Mouse (Mus musculus): Measurements from ENCODE around the gene Lgals9. TPM values are rescaled to one million over a fixed set of nuclear protein-coding genes. Genes with fewer than 3 reads are reported as not detected.
"Not testable (repeated sequence)": the region's sequence is repeated elsewhere in the genome, so short reads cannot be mapped to it uniquely, and the experiment has no call there.

Lgals9 gene
- polyA plus RNA-seq, 1 experiment from 2014 or later, result 52.9 TPM

DNA sequence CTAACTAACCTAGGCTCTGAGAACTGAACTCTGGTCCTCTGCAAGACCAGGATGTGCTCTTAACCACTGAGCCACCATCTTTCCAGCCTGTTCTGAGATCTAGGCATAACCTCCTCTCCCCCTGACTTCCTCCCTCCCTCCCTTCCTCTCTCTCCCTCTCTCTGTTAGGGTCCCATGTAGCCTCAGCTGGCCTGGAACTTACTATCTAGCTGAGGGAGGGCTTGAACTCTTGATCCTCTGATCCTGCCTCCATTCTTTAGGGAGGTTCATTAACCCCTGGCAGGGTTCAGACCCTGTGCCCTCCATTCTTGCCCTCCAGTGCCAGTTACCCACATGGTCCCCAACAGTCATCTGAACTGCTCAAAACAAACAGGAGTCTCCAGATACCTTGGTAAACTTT, 28.3 kb upstream of the Lgals9 start:
- H3K9ac ChIP-seq (ENCODE audit: low read length), result no peak overlapping the region
- H3K4me1 ChIP-seq (replicated peaks; ENCODE audit: control insufficient read depth, insufficient read depth, low read length), result peaks cover 23% of the 10 kb centered on the region
- H3K4me2 ChIP-seq (ENCODE audit: low read length), result no peak overlapping the region
- DNase-seq (ENCODE audit: low spot score), result no peak
- H3K36me3 ChIP-seq (ENCODE audit: control insufficient read depth, insufficient read depth, low read length), result peaks cover 12% of the 10 kb centered on the region; the same call in 1 of the 2 replicates
- no peak overlapping the region for H3K4me3 ChIP-seq (ENCODE audit: low read depth, low read length)
- H3K27me3 ChIP-seq (replicated peaks; ENCODE audit: control insufficient read depth, insufficient read depth, low read length), result no peaks in the 10 kb centered on the region
- H3K9me3 ChIP-seq (ENCODE audit: control insufficient read depth, low read length), result no peaks in the 10 kb centered on the region
- ATAC-seq (replicated peaks; ENCODE audit: low FRiP score, low TSS enrichment, low read depth), result no peak
- H3K27ac ChIP-seq (ENCODE audit: low read depth), result no peak overlapping the region

DNA sequence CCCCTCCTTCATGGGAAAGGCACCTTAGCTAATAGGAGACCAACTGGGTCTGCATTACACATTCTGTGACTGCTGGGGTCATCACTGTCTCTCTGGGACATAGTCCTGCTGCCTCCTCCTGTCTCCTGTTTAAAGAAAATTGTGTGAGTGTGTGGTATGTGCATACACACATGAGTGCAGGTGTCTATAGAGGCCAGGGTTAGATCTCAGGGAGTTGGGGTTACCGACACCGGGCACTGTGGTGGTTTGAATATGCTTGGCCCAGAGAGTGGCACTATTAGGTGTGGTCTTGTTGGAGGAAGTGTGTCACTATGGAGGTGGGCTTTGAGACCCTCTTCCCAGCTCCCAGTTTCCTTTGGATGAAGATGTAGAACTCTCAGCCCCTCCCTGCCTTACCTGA, 27.8 kb upstream of the Lgals9 start:
- Histone ChIP-seq H3K4me1 (replicated peaks; ENCODE audit: control insufficient read depth, insufficient read depth, low read length) (peaks cover 23% of the 10 kb centered on the region), H3K9ac (ENCODE audit: low read length) (no peak overlapping the region), H3K36me3 (ENCODE audit: control insufficient read depth, insufficient read depth, low read length) (peaks cover 12% of the 10 kb centered on the region; the same call in 1 of the 2 replicates), H3K27ac (ENCODE audit: low read depth) (no peak overlapping the region), H3K9me3 (ENCODE audit: control insufficient read depth, low read length) (no peaks in the 10 kb centered on the region), H3K4me3 (ENCODE audit: low read depth, low read length) (no peak overlapping the region), H3K4me2 (ENCODE audit: low read length) (no peak overlapping the region), H3K27me3 (replicated peaks; ENCODE audit: control insufficient read depth, insufficient read depth, low read length) (no peaks in the 10 kb centered on the region)
- 100% methylated on average over 2 of the region's 2 CpGs for WGBS
- ATAC-seq (replicated peaks; ENCODE audit: low FRiP score, low TSS enrichment, low read depth), result no peak
- no peak for DNase-seq (ENCODE audit: low spot score)

DNA sequence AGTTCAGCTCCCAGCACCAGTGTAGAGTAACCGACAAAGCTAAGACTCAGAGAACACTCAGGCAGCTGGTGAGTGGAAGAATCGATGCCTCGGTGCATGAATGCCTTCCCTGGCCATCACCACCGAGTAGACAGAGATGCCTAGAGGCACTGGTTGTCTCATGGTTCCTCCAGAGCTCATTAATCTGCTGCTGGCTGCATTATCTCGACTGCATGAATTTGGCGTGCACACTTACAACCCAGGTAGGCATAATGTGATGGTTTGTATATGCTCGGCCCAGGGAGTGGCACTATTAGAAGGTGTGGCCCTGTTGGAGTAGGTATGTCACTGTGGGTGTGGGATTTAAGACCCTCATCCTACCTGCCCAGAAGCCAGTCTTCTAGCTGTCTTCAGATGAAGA, 24.1 kb upstream of the Lgals9 start:
- no peak overlapping the region for H3K9ac ChIP-seq (ENCODE audit: low read length)
- no peaks in the 10 kb centered on the region for H3K27me3 ChIP-seq (replicated peaks; ENCODE audit: control insufficient read depth, insufficient read depth, low read length)
- DNase-seq (ENCODE audit: low spot score), result peak; percentile 16
- WGBS, result 87% methylated on average over 7 of the region's 7 CpGs
- peaks cover 6% of the 10 kb centered on the region; the same call in 1 of the 2 replicates for H3K4me1 ChIP-seq (replicated peaks; ENCODE audit: control insufficient read depth, insufficient read depth, low read length)
- no peaks in the 10 kb centered on the region for H3K9me3 ChIP-seq (ENCODE audit: control insufficient read depth, low read length)
- H3K4me2 ChIP-seq (ENCODE audit: low read length), result no peak overlapping the region
- no peak for ATAC-seq (replicated peaks; ENCODE audit: low FRiP score, low TSS enrichment, low read depth)
- H3K27ac ChIP-seq (ENCODE audit: low read depth), result no peak overlapping the region
- no peaks in the 10 kb centered on the region for H3K36me3 ChIP-seq (ENCODE audit: control insufficient read depth, insufficient read depth, low read length)
- H3K4me3 ChIP-seq (ENCODE audit: low read depth, low read length), result no peak overlapping the region

DNA sequence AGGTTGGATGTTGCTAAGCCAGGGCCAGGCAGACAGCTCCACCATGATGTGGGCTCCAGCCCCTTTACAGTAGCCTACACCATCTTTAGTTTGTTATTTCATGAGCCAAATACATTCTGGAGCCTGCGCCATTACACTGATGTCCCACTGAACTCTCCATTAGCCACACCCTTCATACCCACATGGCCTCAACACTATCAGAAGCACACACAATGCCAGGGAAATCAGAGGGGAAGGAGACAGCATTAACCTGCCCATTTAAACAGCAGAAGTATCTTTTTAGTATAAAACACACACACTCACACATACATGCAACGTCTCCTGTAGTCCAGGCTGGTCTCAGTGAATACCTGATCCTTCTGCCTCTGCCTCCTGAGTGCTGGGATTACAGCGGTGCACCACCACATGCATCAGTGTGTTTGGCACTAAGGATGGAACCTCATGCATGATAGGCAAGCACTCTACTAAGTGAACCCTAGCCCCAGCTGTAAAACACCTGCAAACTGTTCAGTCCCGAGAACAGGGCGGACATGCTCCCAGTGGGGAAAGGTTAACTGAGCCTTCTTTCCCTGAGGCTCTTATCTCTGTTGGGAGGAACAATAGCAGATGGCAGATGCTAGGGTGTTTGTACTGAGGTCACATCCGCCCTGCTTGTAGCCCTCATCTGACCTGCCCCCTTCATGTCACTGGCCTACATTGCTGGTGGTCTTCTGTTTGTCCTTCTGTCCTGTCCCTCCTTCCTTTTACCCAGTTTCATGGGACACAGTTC, 23.4 kb upstream of the Lgals9 start:
- H3K36me3 ChIP-seq (ENCODE audit: control insufficient read depth, insufficient read depth, low read length), result no peaks in the 10 kb centered on the region
- no peak overlapping the region for H3K27ac ChIP-seq (ENCODE audit: low read depth)
- peaks cover 9% of the 10 kb centered on the region for H3K4me1 ChIP-seq (replicated peaks; ENCODE audit: control insufficient read depth, insufficient read depth, low read length)
- no peak overlapping the region for H3K4me3 ChIP-seq (ENCODE audit: low read depth, low read length)
- no peak overlapping the region for H3K9ac ChIP-seq (ENCODE audit: low read length)
- H3K9me3 ChIP-seq (ENCODE audit: control insufficient read depth, low read length), result no peaks in the 10 kb centered on the region
- H3K4me2 ChIP-seq (ENCODE audit: low read length), result no peak overlapping the region
- no peaks in the 10 kb centered on the region for H3K27me3 ChIP-seq (replicated peaks; ENCODE audit: control insufficient read depth, insufficient read depth, low read length)
- peak; percentile 47 for DNase-seq (ENCODE audit: low spot score)
- ATAC-seq (replicated peaks; ENCODE audit: low FRiP score, low TSS enrichment, low read depth), result no peak
- 81% methylated on average over 6 of the region's 6 CpGs for WGBS

DNA sequence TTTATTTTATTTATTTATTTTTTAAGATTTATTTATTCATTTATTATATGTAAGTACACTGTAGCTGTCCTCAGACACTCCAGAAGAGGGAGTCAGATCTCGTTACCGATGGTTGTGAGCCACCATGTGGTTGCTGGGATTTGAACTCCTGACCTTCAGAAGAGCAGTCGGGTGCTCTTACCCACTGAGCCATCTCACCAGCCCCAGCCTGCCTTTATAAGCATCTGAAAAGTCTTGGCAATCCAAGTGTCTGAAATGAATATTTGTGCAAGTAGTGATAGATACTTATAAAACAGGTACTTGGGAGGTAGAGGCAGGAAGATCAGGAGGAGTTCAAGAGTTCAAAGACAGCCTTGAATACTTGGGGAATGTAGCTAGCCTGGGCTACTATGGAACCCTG, 22.6 kb upstream of the Lgals9 start:
- H3K36me3 ChIP-seq (ENCODE audit: control insufficient read depth, insufficient read depth, low read length); H3K4me3 ChIP-seq (ENCODE audit: low read depth, low read length); H3K27me3 ChIP-seq (replicated peaks; ENCODE audit: control insufficient read depth, insufficient read depth, low read length); H3K27ac ChIP-seq (ENCODE audit: low read depth); H3K4me2 ChIP-seq (ENCODE audit: low read length); H3K9me3 ChIP-seq (ENCODE audit: control insufficient read depth, low read length); H3K9ac ChIP-seq (ENCODE audit: low read length); ATAC-seq (replicated peaks; ENCODE audit: low FRiP score, low TSS enrichment, low read depth): not testable (repeated sequence)
- 36% methylated on average over 3 of the region's 3 CpGs for WGBS
- peak; percentile 12 for DNase-seq (ENCODE audit: low spot score)
- peaks cover 17% of the 10 kb centered on the region for H3K4me1 ChIP-seq (replicated peaks; ENCODE audit: control insufficient read depth, insufficient read depth, low read length)

DNA sequence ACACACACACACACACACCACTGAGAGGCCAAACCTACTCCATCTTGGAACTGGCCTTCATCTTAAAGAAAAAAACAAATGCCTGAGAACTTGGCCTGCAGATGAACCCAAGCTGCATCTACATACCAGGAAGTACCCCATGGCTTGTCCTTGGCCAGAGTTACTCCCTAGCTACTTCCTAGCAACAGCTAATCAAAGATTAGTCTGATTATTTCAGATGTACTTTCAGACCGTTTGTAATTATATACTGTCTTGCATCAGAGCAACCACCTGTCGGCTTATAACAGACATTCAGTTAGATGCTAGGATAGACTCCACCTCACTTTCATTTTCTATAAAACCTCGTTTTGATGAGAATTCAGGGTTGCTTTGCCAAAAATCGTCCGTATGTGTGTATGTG, 21.7 kb upstream of the Lgals9 start:
- peaks cover 17% of the 10 kb centered on the region for H3K4me1 ChIP-seq (replicated peaks; ENCODE audit: control insufficient read depth, insufficient read depth, low read length)
- WGBS, result 45% methylated on average over 5 of the region's 5 CpGs
- H3K27me3 ChIP-seq (replicated peaks; ENCODE audit: control insufficient read depth, insufficient read depth, low read length), result no peaks in the 10 kb centered on the region
- no peak overlapping the region for H3K4me2 ChIP-seq (ENCODE audit: low read length)
- no peaks in the 10 kb centered on the region for H3K36me3 ChIP-seq (ENCODE audit: control insufficient read depth, insufficient read depth, low read length)
- H3K9ac ChIP-seq (ENCODE audit: low read length), result no peak overlapping the region
- ATAC-seq (replicated peaks; ENCODE audit: low FRiP score, low TSS enrichment, low read depth) (no peak), DNase-seq (ENCODE audit: low spot score) (no peak)
- no peak overlapping the region for H3K27ac ChIP-seq (ENCODE audit: low read depth)
- no peaks in the 10 kb centered on the region for H3K9me3 ChIP-seq (ENCODE audit: control insufficient read depth, low read length)
- no peak overlapping the region for H3K4me3 ChIP-seq (ENCODE audit: low read depth, low read length)

DNA sequence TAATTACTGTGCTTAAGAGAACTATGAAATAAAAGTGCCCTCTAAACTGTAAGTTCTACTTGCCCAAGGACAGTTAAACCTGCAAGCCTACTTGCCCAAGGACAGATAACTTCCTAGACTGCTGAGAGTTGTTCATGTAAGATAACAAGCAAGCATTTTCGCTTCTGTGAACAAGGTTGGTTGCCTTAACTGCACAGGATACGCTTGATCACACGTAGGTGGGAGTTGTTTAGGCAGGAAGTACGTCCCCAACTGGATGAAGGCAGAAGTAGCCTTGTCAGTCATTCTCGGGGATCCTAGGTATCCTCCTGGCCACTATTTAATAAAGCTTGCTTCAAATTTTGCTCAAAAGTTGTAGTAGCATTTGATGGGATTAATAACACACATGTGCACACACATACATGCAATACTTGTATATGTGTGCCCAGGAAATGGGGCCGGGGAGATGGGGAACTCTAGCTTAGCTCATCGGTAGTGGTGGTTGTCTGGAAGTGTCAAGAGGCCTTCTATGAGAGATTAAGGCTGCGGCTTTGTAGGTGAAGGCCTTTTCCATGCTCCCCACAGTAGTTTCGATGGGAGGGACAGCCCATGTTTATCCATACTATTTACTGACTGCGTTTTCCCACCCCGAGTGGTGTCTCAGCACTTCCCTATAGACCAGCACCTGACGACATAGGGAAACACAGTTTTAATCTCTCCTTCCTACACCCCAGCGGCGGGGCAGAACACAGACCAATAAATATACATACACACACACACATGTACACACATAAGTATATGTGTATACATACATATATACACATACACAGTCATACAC, 21.0 kb upstream of the Lgals9 start:
- no peak overlapping the region; the same call in 1 of the 2 replicates for H3K27ac ChIP-seq (ENCODE audit: low read depth)
- H3K9me3 ChIP-seq (ENCODE audit: control insufficient read depth, low read length), result no peaks in the 10 kb centered on the region
- no peak overlapping the region for H3K9ac ChIP-seq (ENCODE audit: low read length)
- no peaks in the 10 kb centered on the region for H3K36me3 ChIP-seq (ENCODE audit: control insufficient read depth, insufficient read depth, low read length)
- WGBS, result 85% methylated on average over 14 of the region's 14 CpGs
- peaks cover 17% of the 10 kb centered on the region for H3K4me1 ChIP-seq (replicated peaks; ENCODE audit: control insufficient read depth, insufficient read depth, low read length)
- ATAC-seq (replicated peaks; ENCODE audit: low FRiP score, low TSS enrichment, low read depth) (no peak), DNase-seq (ENCODE audit: low spot score) (peak; percentile 27)
- no peak overlapping the region for H3K4me2 ChIP-seq (ENCODE audit: low read length)
- H3K27me3 ChIP-seq (replicated peaks; ENCODE audit: control insufficient read depth, insufficient read depth, low read length), result no peaks in the 10 kb centered on the region
- no peak overlapping the region for H3K4me3 ChIP-seq (ENCODE audit: low read depth, low read length)

DNA sequence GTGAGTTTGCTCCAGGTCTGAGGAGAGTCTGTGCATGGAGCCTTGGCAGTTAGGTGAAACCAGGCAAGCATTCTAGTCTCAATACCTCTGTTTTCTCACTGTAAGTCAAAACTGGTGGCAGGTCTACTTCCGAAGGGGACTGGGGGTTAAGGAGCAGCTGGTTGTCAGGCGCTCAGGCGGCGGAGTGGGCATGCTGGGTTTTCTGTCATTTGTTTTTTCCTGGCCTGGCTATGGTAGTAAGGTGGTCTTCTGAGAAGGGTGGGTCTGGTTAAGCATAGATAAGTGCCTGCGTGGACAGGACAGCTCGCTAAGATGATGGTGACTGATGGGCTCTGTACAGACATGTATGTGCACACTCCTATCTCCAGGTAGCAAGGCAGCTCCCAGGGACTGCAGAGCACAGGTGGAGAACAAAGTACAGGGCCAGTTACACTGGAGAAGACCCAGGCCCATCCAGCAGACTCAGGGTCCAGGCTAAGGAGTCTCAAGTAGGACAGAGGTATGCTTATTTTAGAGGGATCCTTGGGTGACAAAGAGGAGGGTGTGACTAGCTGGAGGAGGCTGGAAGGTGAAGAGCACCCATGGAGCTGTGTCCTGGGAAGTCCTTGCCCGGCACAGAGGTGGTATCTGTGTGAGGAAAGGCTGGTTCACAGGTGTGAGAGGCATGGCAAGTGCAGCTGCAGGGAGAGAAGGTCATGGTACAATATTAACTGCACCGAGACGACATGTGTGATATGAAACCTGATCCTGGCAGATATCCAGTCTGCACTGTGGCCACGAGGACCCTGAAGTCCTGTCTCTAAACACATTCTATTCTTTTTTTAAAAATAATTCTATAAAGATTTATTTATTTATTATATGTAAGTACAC, 19.3 kb upstream of the Lgals9 start:
- H3K27me3 ChIP-seq (replicated peaks; ENCODE audit: control insufficient read depth, insufficient read depth, low read length), result no peaks in the 10 kb centered on the region
- WGBS, result 71% methylated on average over 10 of the region's 10 CpGs
- H3K4me3 ChIP-seq (ENCODE audit: low read depth, low read length), result no peak overlapping the region
- peaks cover 17% of the 10 kb centered on the region for H3K4me1 ChIP-seq (replicated peaks; ENCODE audit: control insufficient read depth, insufficient read depth, low read length)
- peak; percentile 48 for DNase-seq (ENCODE audit: low spot score)
- no peaks in the 10 kb centered on the region for H3K36me3 ChIP-seq (ENCODE audit: control insufficient read depth, insufficient read depth, low read length)
- no peak overlapping the region for H3K4me2 ChIP-seq (ENCODE audit: low read length)
- peak overlapping the region; percentile 62; the same call in 1 of the 2 replicates for H3K27ac ChIP-seq (ENCODE audit: low read depth)
- no peak overlapping the region for H3K9ac ChIP-seq (ENCODE audit: low read length)
- no peak for ATAC-seq (replicated peaks; ENCODE audit: low FRiP score, low TSS enrichment, low read depth)
- no peaks in the 10 kb centered on the region for H3K9me3 ChIP-seq (ENCODE audit: control insufficient read depth, low read length)

All from intestine, embryonic 14.5 days (tissue).